Mouse (Mus musculus): Measurements from ENCODE around the gene Bbs4.

DNA sequence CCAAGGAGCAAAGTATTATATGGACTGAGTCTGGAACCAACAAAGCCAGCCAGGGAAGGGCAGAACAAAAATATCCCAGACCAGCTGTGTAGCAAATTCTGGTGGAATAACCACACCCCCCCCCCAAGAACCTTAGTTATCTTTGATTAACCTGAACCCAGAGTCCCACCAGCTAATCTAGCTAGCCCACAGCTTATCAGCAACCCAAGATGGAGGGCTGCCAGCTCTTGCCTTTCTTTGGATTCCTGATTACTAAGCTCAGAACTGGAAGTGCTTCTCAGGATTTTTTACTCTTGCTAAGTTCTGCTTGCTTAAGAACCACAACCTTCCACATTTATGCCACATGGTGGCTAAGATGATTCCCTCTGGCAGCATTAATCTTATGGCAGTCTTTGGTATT lies 29.0 kb downstream of the Bbs4 start:
- TF ChIP-seq POLR2A (IDR thresholded peaks at IDR 0.05; ENCODE audit: low read depth, low read length) = no peak
- TF ChIP-seq CTCF (IDR thresholded peaks at IDR 0.05; ENCODE audit: extremely low read depth, insufficient read depth, insufficient read length, insufficient replicate concordance) = no peak

Data from spleen, adult 2 months (tissue).